Mouse (Mus musculus) kidney, adult 18-20 months (tissue): ENCODE data around the gene Mtss1l.

ENCODE experiments used
- DNase-seq: peaks from one replicate; pipeline ENCODE4 v3.0.0; 2021

The Mtss1l gene

GRCm38 (mm10) chr8:110720685-110721598 is at the start of gene Mtss1l:
Gene Mtss1l, plus strand, starts transcription at chr8:110721476.
- DNase-seq = peak; percentile 73

- peak; percentile 34 for DNase-seq
Observed at GRCm38 (mm10) chr8:110672133-110672532, 49.1 kb upstream of the Mtss1l start.

GRCm38 (mm10) chr8:110673168-110673567 is 48.1 kb upstream of the Mtss1l start:
- peak; percentile 31 for DNase-seq

GRCm38 (mm10) chr8:110674589-110674988 is 46.7 kb upstream of the Mtss1l start:
- DNase-seq = no peak

GRCm38 (mm10) chr8:110676702-110677101 is 44.6 kb upstream of the Mtss1l start:
- DNase-seq = no peak

GRCm38 (mm10) chr8:110677174-110677660 is 44.1 kb upstream of the Mtss1l start:
- no peak for DNase-seq

- DNase-seq = no peak
Observed at GRCm38 (mm10) chr8:110678989-110679388, 42.3 kb upstream of the Mtss1l start.

GRCm38 (mm10) chr8:110687726-110688125 is 33.5 kb upstream of the Mtss1l start:
- peak; percentile 55 for DNase-seq

- no peak for DNase-seq
Observed at GRCm38 (mm10) chr8:110689961-110690360, 31.3 kb upstream of the Mtss1l start.

- DNase-seq = no peak
Observed at GRCm38 (mm10) chr8:110694226-110694625, 27.1 kb upstream of the Mtss1l start.

- no peak for DNase-seq
Observed at GRCm38 (mm10) chr8:110694826-110695225, 26.4 kb upstream of the Mtss1l start.

- DNase-seq = no peak
Observed at GRCm38 (mm10) chr8:110695431-110695830, 25.8 kb upstream of the Mtss1l start.

- DNase-seq = no peak
Observed at GRCm38 (mm10) chr8:110696051-110696450, 25.2 kb upstream of the Mtss1l start.

- DNase-seq = no peak
Observed at GRCm38 (mm10) chr8:110697571-110697970, 23.7 kb upstream of the Mtss1l start.

- no peak for DNase-seq
Observed at GRCm38 (mm10) chr8:110698098-110698497, 23.2 kb upstream of the Mtss1l start.

GRCm38 (mm10) chr8:110699501-110699900 is 21.8 kb upstream of the Mtss1l start:
- DNase-seq = no peak

GRCm38 (mm10) chr8:110700561-110700960 is 20.7 kb upstream of the Mtss1l start:
- no peak for DNase-seq

- no peak for DNase-seq
Observed at GRCm38 (mm10) chr8:110702636-110703459, 18.4 kb upstream of the Mtss1l start.

- no peak for DNase-seq
Observed at GRCm38 (mm10) chr8:110703460-110704061, 17.7 kb upstream of the Mtss1l start.

GRCm38 (mm10) chr8:110704103-110704502 is 17.2 kb upstream of the Mtss1l start:
- no peak for DNase-seq

- no peak for DNase-seq
Observed at GRCm38 (mm10) chr8:110705391-110706287, 15.6 kb upstream of the Mtss1l start.

- no peak for DNase-seq
Observed at GRCm38 (mm10) chr8:110706288-110706870, 14.9 kb upstream of the Mtss1l start.
